Mouse (Mus musculus) layer of hippocampus, adult 18-20 months (tissue): ENCODE measurements at regions not wholly inside any gene's neighbourhood (a gene's known extent, or its start where the extent isn't known, plus 50 kb on each side); places are given as distances from the start of the nearest gene placed in this dataset.
A peak's percentile ranks its signal among the peaks of the same experiment; 100 is the strongest.

Experiments
- DNase-seq, 2 experiments: peaks; one replicate each; pipeline ENCODE4 v3.0.0; 2022; ENCODE audit warnings: low spot score in 2 of 2

DNA sequence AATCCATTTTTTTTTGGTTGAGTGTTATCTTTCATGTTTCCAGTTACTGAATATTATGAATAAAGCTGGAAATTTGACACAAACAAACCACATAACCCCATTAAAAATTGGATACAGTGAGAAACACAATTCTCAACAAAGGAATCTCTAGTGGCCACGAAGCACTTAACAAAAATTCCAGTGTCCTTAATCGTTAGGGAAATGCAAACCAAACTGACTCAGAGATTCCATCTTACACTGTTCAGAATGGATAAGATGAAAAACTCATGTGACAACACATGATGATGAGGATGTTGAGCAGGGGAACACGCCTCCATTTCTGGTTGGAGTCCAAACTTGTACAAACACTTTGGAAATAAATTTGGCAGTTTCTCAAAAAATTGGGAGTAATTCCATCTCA is 57.3 kb downstream of the Tktl2 start:
- DNase-seq = no peak

DNA sequence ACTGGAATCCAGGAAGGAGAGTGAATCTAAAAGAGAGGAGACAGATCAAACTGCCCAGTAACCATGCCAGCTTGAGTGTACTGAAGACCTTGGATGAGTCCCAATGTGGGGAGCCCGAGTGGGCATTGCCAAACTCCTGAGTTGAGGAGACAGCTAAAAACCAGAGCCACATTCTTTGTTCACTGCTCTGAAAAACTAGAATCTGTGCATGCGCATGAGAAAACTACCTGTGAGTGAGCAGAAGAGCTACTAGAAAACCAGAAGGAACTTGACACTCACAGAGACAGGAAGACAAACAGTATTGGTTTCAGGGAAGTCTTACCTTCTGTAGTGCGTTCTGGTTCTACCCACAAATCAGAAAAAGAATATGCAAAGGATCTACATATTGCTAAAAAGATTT is 74.6 kb downstream of the Tktl2 start:
- DNase-seq = no peak

DNA sequence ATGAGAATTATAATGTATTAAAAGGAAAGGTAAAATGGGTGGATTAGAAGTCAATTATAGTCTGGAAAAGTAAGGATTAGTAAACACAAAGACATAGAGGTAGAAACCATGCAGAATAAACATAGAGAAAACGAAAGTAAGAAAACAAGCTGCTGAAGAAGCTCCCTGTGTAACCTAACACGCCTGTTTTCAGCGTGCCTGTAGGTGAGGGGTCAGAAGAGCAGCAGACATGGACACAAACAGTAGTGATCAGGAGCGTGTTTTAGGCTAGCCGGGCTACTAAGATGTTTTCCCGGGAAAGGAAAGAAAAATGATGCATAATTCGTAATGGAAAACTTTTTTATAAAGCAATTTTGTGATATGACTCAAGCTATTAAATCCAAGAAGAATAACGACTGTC is 75.3 kb downstream of the Tktl2 start:
- DNase-seq = no peak

DNA sequence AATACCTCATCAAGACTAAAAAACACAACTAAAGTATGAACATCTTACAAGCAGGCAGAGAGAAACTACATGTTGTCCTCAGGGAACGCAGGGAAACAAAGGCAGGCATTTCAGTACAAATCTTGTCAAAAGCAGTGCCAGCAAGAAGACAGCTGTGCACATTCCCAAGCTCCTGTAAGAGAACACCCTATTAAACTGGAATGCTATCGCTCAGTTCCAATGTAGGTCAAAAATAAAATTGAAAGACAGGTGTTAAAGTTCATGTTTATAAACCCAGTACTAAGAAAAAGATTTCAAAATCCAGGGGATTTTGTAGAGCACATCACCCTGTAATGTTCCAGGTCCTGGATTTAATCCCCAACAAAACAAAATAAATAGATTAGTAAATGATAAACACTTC is 75.7 kb downstream of the Tktl2 start:
- no peak for DNase-seq

DNA sequence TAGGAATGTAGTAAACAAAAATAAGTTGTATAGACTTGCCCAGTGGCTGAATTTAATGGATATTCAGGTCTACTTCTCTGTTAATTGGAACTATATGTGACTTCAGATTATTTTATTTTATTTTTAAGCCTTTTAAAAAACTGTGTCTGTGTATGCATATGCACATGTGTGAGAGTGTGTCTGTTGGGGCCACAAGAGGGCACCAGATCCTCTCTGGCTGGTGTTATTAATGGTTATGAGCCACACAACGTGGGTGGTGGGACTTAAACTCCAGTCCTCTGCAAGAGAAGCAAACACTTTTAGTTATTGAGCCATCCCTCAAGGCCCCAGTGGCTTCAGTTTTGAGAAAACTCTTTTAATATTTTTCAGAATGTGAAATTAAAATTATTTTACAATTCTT is 77.9 kb downstream of the Tktl2 start:
- no peak for DNase-seq

DNA sequence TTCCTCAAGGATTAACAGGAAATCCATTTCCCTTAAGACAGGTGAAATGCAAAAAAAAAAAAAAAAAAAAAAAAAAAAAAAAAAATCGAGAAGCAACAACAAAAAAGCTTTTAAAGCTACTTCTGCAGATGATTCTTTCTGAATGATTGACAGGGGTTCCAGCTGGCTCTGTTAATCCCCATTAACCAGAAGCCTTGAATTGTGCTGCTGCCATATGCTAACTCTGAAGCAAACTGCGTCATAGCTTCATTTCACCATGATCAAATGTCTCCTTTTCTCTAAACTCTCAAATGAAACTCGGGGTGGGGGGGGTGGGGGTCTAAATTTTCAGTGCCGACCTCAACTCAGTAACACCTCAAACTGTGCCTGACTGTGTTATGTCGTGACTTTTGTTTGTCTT is 80.7 kb downstream of the Npy5r start:
- peak in 1 of 2 experiments; percentile 48 for DNase-seq

DNA sequence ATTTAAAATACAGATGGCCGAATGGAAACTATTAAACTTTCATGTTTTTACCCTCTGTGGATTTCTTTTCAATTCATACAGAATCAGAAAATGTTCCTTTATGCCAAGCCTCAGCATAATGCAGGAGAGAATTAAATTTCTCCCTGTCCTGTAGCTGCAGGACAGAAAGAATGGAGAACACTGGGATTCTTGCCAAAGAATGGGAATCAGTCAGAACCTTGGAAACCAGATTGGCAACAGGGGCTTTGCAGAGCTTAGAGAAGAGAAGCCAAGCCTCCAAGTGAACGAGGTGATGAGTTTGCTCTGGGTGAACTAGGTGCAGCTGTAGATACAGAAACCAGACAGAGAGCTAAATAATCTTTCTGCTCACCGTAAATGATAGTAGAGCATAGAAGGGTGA is 64.6 kb downstream of the Npy5r start:
- DNase-seq = peak in 1 of 2 experiments; percentile 34

DNA sequence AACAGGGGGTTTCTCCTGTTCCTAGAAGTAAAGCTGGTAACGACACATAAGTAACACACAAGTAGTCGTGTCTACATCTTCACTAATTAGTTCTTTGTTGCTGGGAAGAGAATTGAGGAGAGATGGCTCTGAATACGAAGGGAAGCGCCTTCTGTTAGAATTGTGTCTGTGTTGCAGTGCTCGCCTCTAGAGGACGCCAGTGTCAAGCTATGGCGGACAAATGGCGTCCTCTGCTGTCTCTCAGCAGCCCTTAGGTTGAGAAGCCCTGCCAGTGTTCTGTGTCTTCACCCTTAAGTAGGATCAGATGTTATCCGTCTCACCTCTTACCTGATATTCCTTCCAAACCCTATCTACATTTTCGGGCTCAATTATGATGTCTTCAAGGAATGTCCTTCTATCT is 64.1 kb downstream of the Npy5r start:
- DNase-seq = no peak
